Mouse (Mus musculus) brain, embryonic 14.5 days (tissue): Measurements from ENCODE around the gene Slc27a4.

Experiments
- CTCF ChIP-seq: fragments of 200-500 bp; IDR thresholded peaks from 2 replicates; pipeline ENCODE4 v1.5.1; 2012; ENCODE audit warnings: inconsistent platforms, mild to moderate bottlenecking, moderate library complexity, borderline replicate concordance; ENCODE audit not compliant: insufficient read depth, insufficient read length; ENCODE audit errors: extremely low read depth
- POLR2A ChIP-seq: fragments of 200-500 bp; IDR thresholded peaks from 2 replicates; pipeline ENCODE4 v1.6.1; 2012; ENCODE audit warnings: mild to moderate bottlenecking, inconsistent platforms, borderline replicate concordance; ENCODE audit not compliant: poor library complexity, insufficient read depth, insufficient read length, severe bottlenecking; ENCODE audit errors: extremely low read depth

DNA sequence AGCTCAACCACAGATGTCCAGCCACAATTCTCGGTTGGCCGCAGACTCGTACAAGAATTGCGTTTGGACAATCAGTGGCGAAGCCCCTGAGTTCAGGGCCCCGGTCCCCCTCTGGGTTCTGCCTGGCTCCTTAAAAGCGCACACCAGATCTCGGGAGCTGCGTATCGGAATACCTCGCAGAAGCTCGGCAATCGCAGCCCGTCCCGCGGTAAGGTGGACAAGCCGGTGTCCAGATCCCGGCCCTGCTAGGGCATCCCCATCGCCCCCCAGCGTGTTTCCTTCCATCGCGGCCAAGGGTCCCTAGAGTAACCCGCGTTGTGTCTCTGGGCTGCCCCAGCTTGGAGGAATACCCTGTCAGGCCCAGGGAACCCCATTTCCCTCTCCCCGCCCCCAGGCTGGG lies 43.2 kb downstream of the Slc27a4 start:
- TF ChIP-seq CTCF (no peak), POLR2A (no peak)
